Mouse (Mus musculus): ENCODE results near the gene Adamtsl5. TPM values are rescaled to one million over a fixed set of nuclear protein-coding genes. Genes with fewer than 3 reads are reported as not detected.

Gene Adamtsl5
- total and polyA plus RNA-seq, 2 experiments from 2014 or later = 1.0 to 1.2 TPM

DNA sequence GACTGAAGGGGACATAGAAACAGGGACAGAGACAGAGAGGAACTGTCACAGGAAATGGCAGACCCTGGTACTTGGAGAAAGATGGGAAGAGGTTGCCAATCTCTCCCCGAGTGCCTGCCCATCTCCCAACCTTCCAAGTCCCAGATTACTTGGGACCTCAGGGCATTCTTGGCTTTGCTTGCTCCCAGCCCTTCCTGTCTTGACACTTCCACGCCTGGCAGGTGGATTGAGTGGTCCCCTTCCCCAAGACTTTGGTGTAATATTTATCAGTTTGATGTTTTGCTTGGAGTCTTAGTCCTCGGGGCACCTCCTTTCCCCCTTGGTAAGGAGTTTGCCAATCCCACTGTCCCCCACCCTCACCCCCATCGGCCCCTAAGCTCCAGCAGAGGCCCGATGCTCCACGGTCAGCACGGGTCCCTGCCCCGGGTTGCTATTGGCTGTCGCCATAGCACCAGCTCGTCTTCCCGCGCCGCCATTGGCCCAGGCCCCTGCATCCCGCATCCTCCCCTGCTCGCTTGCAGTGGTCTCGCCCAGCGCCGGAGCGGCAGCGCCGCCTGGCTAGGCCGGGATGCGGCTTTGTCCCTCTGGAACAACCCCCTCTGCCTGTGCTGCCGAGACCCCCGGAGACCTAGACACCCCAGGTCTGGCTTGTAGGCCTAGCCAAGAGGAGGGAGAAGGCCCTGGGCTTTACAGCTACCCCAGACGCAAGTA is 49.5 kb downstream of the Adamtsl5 start:
- WGBS = 2% methylated on average over 24 of the region's 26 CpGs
- peak; percentile 80 for ATAC-seq

DNA sequence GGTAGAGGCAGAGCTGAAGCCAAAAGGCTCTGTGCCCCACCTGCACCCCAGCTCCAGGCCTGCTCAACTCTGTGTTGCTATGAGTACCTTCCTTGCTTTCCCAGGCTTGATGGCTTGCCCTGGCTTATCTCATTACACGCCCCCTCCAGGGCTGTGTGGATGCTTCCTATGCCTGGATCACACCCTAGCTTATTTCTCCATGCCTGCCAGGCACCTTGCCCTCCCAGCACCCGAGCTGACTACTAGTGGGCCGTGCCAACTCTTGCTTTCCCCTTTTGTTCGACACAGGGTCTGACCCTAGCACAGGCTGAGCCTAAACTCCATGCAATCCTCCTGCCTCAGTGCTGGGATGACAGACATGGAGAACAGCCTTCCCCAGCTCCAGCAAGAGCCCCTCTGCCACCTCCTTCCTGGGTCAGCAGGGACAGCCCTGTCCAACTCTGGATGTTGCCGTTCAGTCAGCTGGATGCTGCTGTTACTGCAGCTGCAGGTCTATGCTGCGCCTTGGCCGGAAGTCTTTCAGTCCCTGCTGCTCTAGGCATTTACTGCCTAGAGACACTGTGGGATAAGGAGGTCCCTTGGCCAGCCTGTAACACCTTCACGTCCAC is 50.6 kb downstream of the Adamtsl5 start:
- Histone ChIP-seq H3K4me2 (ENCODE audit: low read depth, low read length) (peak overlapping the region; percentile 79; the same call in 1 of the 2 replicates), H3K9ac (replicated peaks; ENCODE audit: low read length) (peak overlapping the region; percentile 64; the same call in 1 of the 2 replicates), H3K4me3 (ENCODE audit: low read length) (no peak overlapping the region), H3K4me1 (ENCODE audit: insufficient read depth, low read length) (peaks cover 46% of the 10 kb centered on the region), H3K27me3 (ENCODE audit: insufficient read depth, low read length) (no peaks in the 10 kb centered on the region), H3K36me3 (ENCODE audit: insufficient read depth, low read length) (peaks cover 10% of the 10 kb centered on the region; the same call in 1 of the 2 replicates), H3K9me3 (ENCODE audit: low read length) (no peaks in the 10 kb centered on the region), H3K27ac (peak overlapping the region; percentile 99)
- WGBS = 46% methylated on average over 8 of the region's 8 CpGs
- no peak for TF ChIP-seq CTCF (IDR thresholded peaks at IDR 0.05; ENCODE audit: low read depth)
- no peak for ATAC-seq
- no peak for DNase-seq (ENCODE audit: low spot score)

More for the DNA sequence above, 49.5 kb downstream of the Adamtsl5 start:
- peak overlapping the region; percentile 74 for H3K4me2 ChIP-seq (ENCODE audit: low read depth, low read length)
- H3K9me3 ChIP-seq (ENCODE audit: low read length) = no peaks in the 10 kb centered on the region
- peak overlapping the region; percentile 90 for H3K9ac ChIP-seq (replicated peaks; ENCODE audit: low read length)
- peaks cover 10% of the 10 kb centered on the region; the same call in 1 of the 2 replicates for H3K36me3 ChIP-seq (ENCODE audit: insufficient read depth, low read length)
- H3K27ac ChIP-seq = peak overlapping the region; percentile 99
- peak overlapping the region; percentile 58 for H3K4me3 ChIP-seq (ENCODE audit: low read length)
- H3K27me3 ChIP-seq (ENCODE audit: insufficient read depth, low read length) = no peaks in the 10 kb centered on the region
- H3K4me1 ChIP-seq (ENCODE audit: insufficient read depth, low read length) = peaks cover 46% of the 10 kb centered on the region
- peak; percentile 97 for DNase-seq (ENCODE audit: low spot score)
- TF ChIP-seq CTCF (IDR thresholded peaks at IDR 0.05; ENCODE audit: low read depth) = peak; percentile 56; the same call in 1 of the 2 replicates

- Histone ChIP-seq H3K4me2 (ENCODE audit: low read depth, low read length) (peak overlapping the region; percentile 79), H3K9ac (replicated peaks; ENCODE audit: low read length) (peak overlapping the region; percentile 64), H3K36me3 (ENCODE audit: insufficient read depth, low read length) (peaks cover 10% of the 10 kb centered on the region; the same call in 1 of the 2 replicates), H3K4me3 (ENCODE audit: low read length) (peak overlapping the region; percentile 48; the same call in 1 of the 2 replicates), H3K27ac (peak overlapping the region; percentile 99), H3K4me1 (ENCODE audit: insufficient read depth, low read length) (peaks cover 38% of the 10 kb centered on the region), H3K9me3 (ENCODE audit: low read length) (no peaks in the 10 kb centered on the region), H3K27me3 (ENCODE audit: insufficient read depth, low read length) (no peaks in the 10 kb centered on the region)
- no peak for ATAC-seq
- WGBS = 71% methylated on average over 5 of the region's 5 CpGs
- TF ChIP-seq CTCF (IDR thresholded peaks at IDR 0.05; ENCODE audit: low read depth) = no peak
- DNase-seq (ENCODE audit: low spot score) = no peak
Measured at GRCm38 (mm10) chr10:80296824-80297223, 51.4 kb downstream of the Adamtsl5 start.

DNA sequence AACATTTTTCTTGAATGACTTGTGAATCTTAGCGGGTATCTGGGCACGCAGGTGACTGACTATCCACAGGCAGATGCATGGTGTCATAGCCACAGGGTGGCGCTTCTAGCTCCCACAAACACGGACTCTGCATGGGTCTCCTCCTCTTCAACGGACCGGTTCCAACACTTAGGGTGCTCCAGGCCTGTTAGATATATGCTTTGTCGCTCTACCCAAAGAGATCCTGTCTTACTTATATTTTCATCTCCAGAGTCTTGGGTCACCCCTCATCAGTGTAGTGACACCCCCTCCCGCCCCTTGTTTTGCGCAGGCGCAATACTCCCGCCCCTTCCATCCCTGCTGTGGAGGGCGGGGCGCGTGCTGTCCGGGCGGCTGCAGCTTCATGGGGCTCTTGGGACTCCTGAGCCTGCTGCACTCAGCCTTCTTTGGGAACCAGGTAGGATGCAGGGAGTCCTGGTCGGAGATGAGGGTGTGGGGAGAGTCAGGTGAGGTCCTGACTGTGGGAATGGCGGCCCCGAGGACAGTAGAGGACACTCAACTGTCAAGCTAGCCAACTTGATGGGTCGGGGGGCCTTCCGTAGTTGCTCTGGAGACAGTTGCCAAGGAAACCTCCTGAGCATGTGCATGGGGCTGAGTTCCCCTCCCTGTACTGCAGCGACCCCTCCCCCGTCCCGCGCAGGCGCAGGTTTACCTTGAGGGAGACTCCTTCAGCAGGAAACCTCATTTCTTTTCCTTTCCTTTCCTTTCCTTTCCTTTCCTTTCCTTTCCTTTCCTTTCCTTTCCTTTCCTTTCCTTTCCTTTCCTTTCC is 52.4 kb downstream of the Adamtsl5 start, which contains the start of gene Apc2:
TSS of gene Apc2 (plus strand) at position 360 of the 808 bp plus-strand sequence.
- Histone ChIP-seq H3K36me3 (ENCODE audit: insufficient read depth, low read length) (peaks cover 10% of the 10 kb centered on the region; the same call in 1 of the 2 replicates), H3K9me3 (ENCODE audit: low read length) (no peaks in the 10 kb centered on the region), H3K9ac (replicated peaks; ENCODE audit: low read length) (peak within 1 kb of the TSS; percentile 64), H3K4me1 (ENCODE audit: insufficient read depth, low read length) (peaks cover 31% of the 10 kb centered on the region), H3K27ac (peak within 1 kb of the TSS; percentile 99), H3K27me3 (ENCODE audit: insufficient read depth, low read length) (no peaks in the 10 kb centered on the region), H3K4me3 (ENCODE audit: low read length) (peak within 1 kb of the TSS; percentile 48), H3K4me2 (ENCODE audit: low read depth, low read length) (peak within 1 kb of the TSS; percentile 79)
- WGBS = under 1% methylated on average over 26 of the region's 26 CpGs
- peak; percentile 94 for DNase-seq (ENCODE audit: low spot score)
- peak; percentile 78 for TF ChIP-seq CTCF (IDR thresholded peaks at IDR 0.05; ENCODE audit: low read depth)
- peak; percentile 52 for ATAC-seq

DNA sequence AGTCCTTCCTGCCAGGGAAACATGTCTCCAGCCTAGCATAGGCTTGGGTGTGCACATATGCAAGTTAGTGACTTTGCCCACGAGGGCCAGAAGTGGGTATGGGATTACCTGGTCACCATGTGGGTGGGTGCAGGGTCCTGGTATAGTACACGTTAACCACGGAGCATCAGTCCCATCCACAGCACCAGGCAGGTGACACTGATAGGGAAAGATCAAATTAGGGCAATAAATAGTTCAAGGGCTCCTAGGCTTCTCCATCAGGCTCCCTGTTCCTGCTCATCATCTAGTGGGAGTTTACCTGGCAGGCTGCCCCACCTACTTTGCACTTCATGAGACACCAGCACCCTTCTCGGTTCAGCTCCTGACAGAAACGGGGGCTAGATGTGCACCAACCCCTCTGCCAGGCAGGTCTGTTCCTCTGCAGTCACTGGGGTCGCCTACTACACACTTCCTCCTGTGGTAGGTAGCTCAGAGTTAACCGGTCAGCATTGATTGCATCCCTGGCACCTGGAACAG is 53.4 kb downstream of the Adamtsl5 start:
- H3K4me1 ChIP-seq (ENCODE audit: insufficient read depth, low read length) = peaks cover 31% of the 10 kb centered on the region
- no peak for DNase-seq (ENCODE audit: low spot score)
- no peak overlapping the region for H3K9ac ChIP-seq (replicated peaks; ENCODE audit: low read length)
- no peaks in the 10 kb centered on the region for H3K27me3 ChIP-seq (ENCODE audit: insufficient read depth, low read length)
- no peak overlapping the region for H3K4me3 ChIP-seq (ENCODE audit: low read length)
- peak overlapping the region; percentile 99 for H3K27ac ChIP-seq
- peaks cover 10% of the 10 kb centered on the region; the same call in 1 of the 2 replicates for H3K36me3 ChIP-seq (ENCODE audit: insufficient read depth, low read length)
- no peak overlapping the region for H3K4me2 ChIP-seq (ENCODE audit: low read depth, low read length)
- WGBS = 45% methylated on average over 7 of the region's 7 CpGs
- no peaks in the 10 kb centered on the region for H3K9me3 ChIP-seq (ENCODE audit: low read length)
- TF ChIP-seq CTCF (IDR thresholded peaks at IDR 0.05; ENCODE audit: low read depth) = no peak
- ATAC-seq = no peak

DNA sequence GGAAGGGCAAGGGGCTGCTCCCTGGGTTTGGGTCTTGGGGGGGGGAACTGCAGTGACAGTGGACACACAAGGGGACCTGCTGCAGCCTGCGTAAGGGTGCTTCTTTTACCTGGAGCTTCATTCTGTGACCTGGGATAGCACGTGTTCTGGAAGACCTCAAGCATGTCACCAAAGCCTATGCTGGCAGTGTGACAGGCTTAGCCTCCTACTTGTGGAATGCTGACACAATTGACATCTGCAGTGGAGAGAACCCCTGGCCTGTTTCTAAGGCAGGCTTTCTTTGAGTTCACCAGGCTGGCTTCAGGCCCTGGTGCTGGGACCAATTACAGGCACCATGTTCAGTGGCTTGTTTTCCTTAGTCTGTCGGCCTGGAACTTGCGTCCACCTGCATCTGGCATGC is 53.9 kb downstream of the Adamtsl5 start:
- 70% methylated on average over 4 of the region's 4 CpGs for WGBS
- 0 out of 2 replicates have a peak overlapping the region, but pooled peaks have one; percentile 6 for H3K27ac ChIP-seq
- no peak overlapping the region for H3K4me3 ChIP-seq (ENCODE audit: low read length)
- peaks cover 31% of the 10 kb centered on the region for H3K4me1 ChIP-seq (ENCODE audit: insufficient read depth, low read length)
- DNase-seq (ENCODE audit: low spot score) = no peak
- TF ChIP-seq CTCF (IDR thresholded peaks at IDR 0.05; ENCODE audit: low read depth) = no peak
- H3K4me2 ChIP-seq (ENCODE audit: low read depth, low read length) = no peak overlapping the region
- no peak for ATAC-seq
- H3K36me3 ChIP-seq (ENCODE audit: insufficient read depth, low read length) = peaks cover 10% of the 10 kb centered on the region; the same call in 1 of the 2 replicates
- no peaks in the 10 kb centered on the region for H3K9me3 ChIP-seq (ENCODE audit: low read length)
- H3K27me3 ChIP-seq (ENCODE audit: insufficient read depth, low read length) = no peaks in the 10 kb centered on the region
- H3K9ac ChIP-seq (replicated peaks; ENCODE audit: low read length) = peak overlapping the region; percentile 4; the same call in 1 of the 2 replicates
